Mouse (Mus musculus): ENCODE data around the gene Dhps.

The Dhps gene

GRCm38 (mm10) chr8:85096850-85097249 is 25.3 kb downstream of the Dhps start:
- DNase-seq, result no peak

- DNase-seq, result no peak
Measured at GRCm38 (mm10) chr8:85100076-85100665, 28.6 kb downstream of the Dhps start.

- no peak for DNase-seq
Measured at GRCm38 (mm10) chr8:85113241-85113640, 41.7 kb downstream of the Dhps start.

- no peak for DNase-seq
Measured at GRCm38 (mm10) chr8:85115501-85115900, 43.9 kb downstream of the Dhps start.

- DNase-seq, result no peak
Measured at GRCm38 (mm10) chr8:85116984-85117383, 45.4 kb downstream of the Dhps start.

GRCm38 (mm10) chr8:85119052-85119981 is 47.8 kb downstream of the Dhps start:
- DNase-seq, result peak; percentile 92

- DNase-seq, result peak; percentile 9
Measured at GRCm38 (mm10) chr8:85120251-85120650, 48.7 kb downstream of the Dhps start.

- no peak for DNase-seq
Measured at GRCm38 (mm10) chr8:85122995-85123394, 51.4 kb downstream of the Dhps start, which contains the start of gene Zfp791. Gene Zfp791, minus strand, starts transcription at chr8:85123095.

- DNase-seq, result no peak
Measured at GRCm38 (mm10) chr8:85123691-85124090, 52.1 kb downstream of the Dhps start.

All from cerebellum, adult 9-10 months (tissue).